Mouse (Mus musculus) lung, postnatal 14 days (tissue): ENCODE measurements at regions not wholly inside any gene's neighbourhood (a gene's known extent, or its start where the extent isn't known, plus 50 kb on each side); places are given as distances from the start of the nearest gene placed in this dataset.

Experiments
- DNase-seq: peaks from one replicate; pipeline ENCODE4 v3.0.0; 2021

GRCm38 (mm10) chr9:89532435-89532834 lies 90.5 kb downstream of the Minar1 start:
- DNase-seq, result no peak

DNA sequence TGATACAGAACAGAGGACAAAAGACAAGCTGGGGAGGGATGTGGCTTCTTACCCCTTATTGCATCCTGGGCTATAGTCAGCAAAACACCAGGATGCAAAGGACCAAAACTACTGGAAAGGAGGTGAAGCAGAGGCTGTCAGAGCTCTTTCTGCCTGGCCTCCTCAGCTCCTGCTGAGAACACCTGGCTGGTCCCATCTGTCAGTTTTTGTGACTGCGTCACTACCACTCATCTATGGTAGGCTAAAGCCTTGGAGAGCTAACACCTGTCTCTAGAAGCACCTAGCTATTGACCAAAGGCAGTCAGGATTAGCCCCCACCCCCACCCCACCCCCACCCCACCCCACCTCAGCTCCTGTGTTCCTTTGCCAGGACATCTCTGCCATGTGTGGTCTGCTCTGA lies 98.8 kb downstream of the Minar1 start:
- no peak for DNase-seq

GRCm38 (mm10) chr9:89523705-89524104 lies 99.2 kb downstream of the Minar1 start:
- DNase-seq, result no peak

GRCm38 (mm10) chr9:89508407-89509101 lies 114.4 kb downstream of the Minar1 start:
- no peak for DNase-seq

DNA sequence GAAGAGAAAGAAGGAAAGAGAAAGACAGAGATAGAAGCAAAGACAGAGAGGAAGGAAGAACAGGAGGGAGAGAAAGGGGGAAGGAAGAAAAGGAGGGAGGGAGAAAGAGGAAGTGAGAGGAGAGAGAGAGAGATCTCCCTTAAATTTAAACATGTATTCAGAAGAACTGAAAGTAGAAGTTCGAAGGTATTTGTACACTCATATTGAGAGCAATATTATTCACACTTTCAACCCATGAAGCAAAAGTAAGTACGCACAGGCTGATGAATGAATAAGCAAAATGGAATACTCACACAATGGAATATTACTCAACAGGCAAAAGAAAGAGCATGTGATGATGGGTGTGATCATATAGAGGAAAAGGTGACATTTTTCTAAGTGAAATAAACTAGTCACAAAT lies 120.8 kb downstream of the Minar1 start:
- DNase-seq, result no peak

DNA sequence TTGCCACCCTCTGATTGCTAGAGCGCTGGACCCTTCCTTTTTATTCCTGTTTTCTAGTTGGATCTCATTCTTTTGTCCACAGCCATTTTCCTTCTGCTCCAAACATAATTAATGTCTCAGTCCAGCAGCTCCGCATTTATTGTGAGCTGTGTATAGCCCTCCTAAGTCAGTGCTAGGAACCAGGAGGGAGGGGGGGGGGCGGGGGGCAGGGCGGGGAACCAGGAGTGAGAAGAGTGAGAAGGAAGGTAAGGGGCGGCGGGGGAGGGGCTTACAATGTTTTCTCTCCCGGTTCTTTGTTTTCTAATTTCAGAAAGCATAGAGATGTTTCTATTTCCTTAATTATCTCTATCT lies 125.6 kb downstream of the Minar1 start:
- DNase-seq, result no peak

- DNase-seq, result no peak
Measured at GRCm38 (mm10) chr9:89496729-89497398, 126.1 kb downstream of the Minar1 start.

DNA sequence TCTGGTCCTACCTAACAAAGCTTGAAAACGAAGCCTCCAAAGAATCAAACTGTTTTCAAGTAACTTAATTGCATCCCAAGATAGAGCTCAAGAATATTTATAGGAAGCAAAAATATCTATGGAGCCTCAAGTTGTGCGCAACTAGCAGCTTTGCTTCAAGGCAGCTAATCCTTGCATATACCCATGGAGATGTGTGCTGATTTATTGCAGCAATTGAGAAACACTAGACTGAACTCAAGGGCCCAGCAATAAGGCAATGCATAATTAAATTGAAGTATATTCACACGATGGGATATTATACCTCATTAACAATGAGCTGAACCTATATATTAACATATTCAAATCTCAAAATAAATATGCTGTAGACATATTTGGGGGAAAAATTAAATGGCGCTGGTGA lies 135.3 kb downstream of the Minar1 start:
- DNase-seq, result no peak

- no peak for DNase-seq
Measured at GRCm38 (mm10) chr9:89479406-89479805, 143.5 kb downstream of the Minar1 start.

DNA sequence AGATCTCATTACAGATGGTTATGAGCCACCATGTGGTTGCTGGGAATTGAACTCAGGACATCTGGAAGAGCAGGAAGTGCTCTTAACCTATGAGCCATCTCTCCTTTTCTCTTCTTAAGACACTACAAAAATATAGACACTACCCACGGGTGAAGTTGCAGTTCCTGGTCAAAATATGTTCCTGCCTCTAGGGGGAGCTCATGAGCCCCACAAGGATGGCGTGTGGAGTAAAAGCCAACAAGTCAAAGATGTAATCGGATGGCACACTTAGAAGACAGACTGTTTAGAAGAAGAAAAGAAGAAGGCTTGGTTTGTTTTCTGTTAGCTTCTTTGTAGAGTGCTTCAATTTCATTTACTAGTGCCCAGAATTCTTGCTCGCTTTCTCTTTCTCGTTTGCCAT lies 161.7 kb downstream of the Minar1 start:
- peak; percentile 15 for DNase-seq

DNA sequence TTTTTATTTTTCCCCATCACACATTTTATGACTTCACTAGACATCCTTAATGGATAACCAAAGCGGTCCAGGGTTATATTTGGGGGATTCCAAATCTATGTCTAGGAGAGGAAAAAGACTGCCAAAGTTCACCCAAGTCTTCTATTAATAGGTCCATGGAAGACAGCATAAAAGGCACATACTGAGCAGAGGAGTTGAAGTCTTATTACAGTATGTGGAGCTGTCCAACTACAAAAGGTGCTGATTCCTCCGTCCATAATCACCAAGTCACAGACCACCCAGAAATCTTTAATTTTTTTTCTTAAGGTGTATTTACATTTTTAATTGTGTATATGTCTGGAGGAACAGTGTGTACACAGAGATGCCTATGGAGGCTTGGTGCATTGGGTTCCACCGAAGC lies 166.3 kb downstream of the Minar1 start:
- no peak for DNase-seq

- no peak for DNase-seq
Measured at GRCm38 (mm10) chr9:89449656-89450055, 173.3 kb downstream of the Minar1 start.
